Mouse (Mus musculus) stomach, embryonic 16.5 days (tissue): Measurements from ENCODE around the gene Sctr. TPM values are rescaled to one million over a fixed set of nuclear protein-coding genes. Genes with fewer than 3 reads are reported as not detected.

ENCODE experiments used
- ATAC-seq: fragments of 200-750 bp; cut with Nextera tagmentation; 2 replicates; pipeline ENCODE4 v1.8.0; 2017; ENCODE audit warnings: moderate number of reproducible peaks, moderate TSS enrichment; ENCODE audit not compliant: insufficient read depth, low FRiP score
- H3K27ac ChIP-seq: fragments of 300-500 bp; sonication (generic); 2 replicates; pipeline ENCODE4 v1.5.1; 2014; ENCODE audit warnings: low read length
- H3K27me3 ChIP-seq: fragments of 300-500 bp; sonication (generic); 2 replicates; pipeline ENCODE4 v1.6.1; 2014; ENCODE audit warnings: low read length, control low read depth, mixed read lengths; ENCODE audit not compliant: control insufficient read depth, insufficient read depth
- H3K36me3 ChIP-seq: fragments of 300-500 bp; sonication (generic); 2 replicates; pipeline ENCODE4 v1.6.1; 2014; ENCODE audit warnings: low read length; ENCODE audit not compliant: control insufficient read depth, insufficient read depth
- H3K4me1 ChIP-seq: fragments of 300-500 bp; sonication (generic); 2 replicates; pipeline ENCODE4 v1.6.1; 2014; ENCODE audit warnings: low read length, control low read depth, mixed read lengths; ENCODE audit not compliant: control insufficient read depth, insufficient read depth
- H3K4me2 ChIP-seq: fragments of 300-500 bp; sonication (generic); 2 replicates; pipeline ENCODE4 v1.6.1; 2014; ENCODE audit warnings: low read depth, low read length, mixed read lengths
- H3K4me3 ChIP-seq: fragments of 300-500 bp; sonication (generic); replicated peaks from 2 replicates; pipeline ENCODE4 v1.5.1; 2014; ENCODE audit warnings: mild to moderate bottlenecking, low read length
- H3K9ac ChIP-seq: fragments of 300-500 bp; sonication (generic); 2 replicates; pipeline ENCODE4 v1.6.1; 2014; ENCODE audit warnings: low read length
- H3K9me3 ChIP-seq: fragments of 300-500 bp; sonication (generic); replicated peaks from 2 replicates; pipeline ENCODE4 v1.6.1; 2016; ENCODE audit warnings: low read length, control low read depth; ENCODE audit not compliant: control insufficient read depth
- WGBS: fragments of 180-500 bp; shearing (Covaris S2); extraction: QIAGEN DNeasy Blood & Tissue Kit; methylation state at CpG from one replicate; pipeline ENCODE4 v1.1.7; 2014; 5-methylcytosine and 5-hydroxymethylcytosine counted together
- polyA plus RNA-seq: library from polyadenylated mRNA; unstranded; fragments of >200 nt; fragmentation: Nextera tagmentation; extraction: Ambion mirVana; gene quantifications from 2 replicates; pipeline ENCODE4 v1.2.1, GENCODE M21; 2015

The Sctr gene
- polyA plus RNA-seq, 1 experiment from 2014 or later = 1.7 TPM

- H3K4me2 ChIP-seq = no peak overlapping the region
Measured at GRCm38 (mm10) chr1:120071133-120071532, 64.4 kb downstream of the Sctr start.

DNA sequence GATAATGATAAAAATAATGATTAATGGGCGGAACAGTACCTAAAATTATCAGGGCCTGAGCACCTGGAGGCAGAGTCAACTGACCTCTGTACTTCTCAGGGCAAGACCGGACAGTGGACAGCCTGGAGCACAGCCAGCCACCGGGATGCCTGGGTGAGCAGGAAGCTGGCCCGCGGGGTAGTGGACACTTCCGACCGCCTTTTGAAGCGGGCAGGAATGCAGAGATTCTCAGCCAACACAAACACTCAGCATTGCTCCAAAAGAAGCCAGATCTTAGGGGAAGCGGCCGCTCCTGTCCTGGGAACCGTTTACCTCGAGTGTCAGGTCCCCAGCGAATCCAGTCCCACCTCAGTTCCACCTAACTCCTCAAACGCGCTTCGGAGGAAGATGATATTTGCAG is 66.2 kb downstream of the Sctr start:
- peaks cover 22% of the 10 kb centered on the region for H3K4me1 ChIP-seq
- 9% methylated on average over 16 of the region's 16 CpGs for WGBS
- H3K27me3 ChIP-seq = peaks cover 6% of the 10 kb centered on the region; the same call in 1 of the 2 replicates
- H3K4me3 ChIP-seq = peak overlapping the region; percentile 46
- no peak for ATAC-seq
- no peak overlapping the region for H3K27ac ChIP-seq
- no peaks in the 10 kb centered on the region for H3K9me3 ChIP-seq
- H3K9ac ChIP-seq = peak overlapping the region; percentile 61
- no peaks in the 10 kb centered on the region for H3K36me3 ChIP-seq
- H3K4me2 ChIP-seq = peak overlapping the region; percentile 78

More at GRCm38 (mm10) chr1:120071133-120071532, 64.4 kb downstream of the Sctr start:
- no peak overlapping the region for H3K4me3 ChIP-seq
- no peak for ATAC-seq
- H3K4me1 ChIP-seq = peaks cover 22% of the 10 kb centered on the region
- no peak overlapping the region for H3K27ac ChIP-seq
- peaks cover 6% of the 10 kb centered on the region; the same call in 1 of the 2 replicates for H3K27me3 ChIP-seq
- H3K36me3 ChIP-seq = no peaks in the 10 kb centered on the region
- no peaks in the 10 kb centered on the region for H3K9me3 ChIP-seq
- no peak overlapping the region for H3K9ac ChIP-seq
- WGBS = 82% methylated on average over 4 of the region's 4 CpGs

GRCm38 (mm10) chr1:120073519-120074306 is 67.0 kb downstream of the Sctr start, which contains the start of gene Tmem37:
Gene Tmem37, minus strand, starts transcription at chr1:120074074.
- Histone ChIP-seq H3K9ac (peak within 1 kb of the TSS; percentile 61), H3K27me3 (peaks cover 6% of the 10 kb centered on the region; the same call in 1 of the 2 replicates), H3K4me1 (peaks cover 22% of the 10 kb centered on the region), H3K4me2 (peak within 1 kb of the TSS; percentile 78), H3K36me3 (no peaks in the 10 kb centered on the region), H3K27ac (no peak within 1 kb of the TSS), H3K4me3 (peak within 1 kb of the TSS; percentile 46), H3K9me3 (no peaks in the 10 kb centered on the region)
- 3% methylated on average over 40 of the region's 40 CpGs for WGBS
- ATAC-seq = peak; percentile 82

GRCm38 (mm10) chr1:120074307-120074702 is 67.6 kb downstream of the Sctr start:
- peaks cover 6% of the 10 kb centered on the region; the same call in 1 of the 2 replicates for H3K27me3 ChIP-seq
- H3K4me3 ChIP-seq = 0 out of 2 replicates have a peak overlapping the region, but pooled peaks have one; percentile 46
- no peak overlapping the region for H3K9ac ChIP-seq
- H3K4me2 ChIP-seq = peak overlapping the region; percentile 78; the same call in 1 of the 2 replicates
- ATAC-seq = peak; percentile 18; the same call in 1 of the 2 replicates
- no peaks in the 10 kb centered on the region for H3K36me3 ChIP-seq
- H3K9me3 ChIP-seq = no peaks in the 10 kb centered on the region
- 39% methylated on average over 4 of the region's 4 CpGs for WGBS
- no peak overlapping the region for H3K27ac ChIP-seq
- peaks cover 22% of the 10 kb centered on the region for H3K4me1 ChIP-seq

DNA sequence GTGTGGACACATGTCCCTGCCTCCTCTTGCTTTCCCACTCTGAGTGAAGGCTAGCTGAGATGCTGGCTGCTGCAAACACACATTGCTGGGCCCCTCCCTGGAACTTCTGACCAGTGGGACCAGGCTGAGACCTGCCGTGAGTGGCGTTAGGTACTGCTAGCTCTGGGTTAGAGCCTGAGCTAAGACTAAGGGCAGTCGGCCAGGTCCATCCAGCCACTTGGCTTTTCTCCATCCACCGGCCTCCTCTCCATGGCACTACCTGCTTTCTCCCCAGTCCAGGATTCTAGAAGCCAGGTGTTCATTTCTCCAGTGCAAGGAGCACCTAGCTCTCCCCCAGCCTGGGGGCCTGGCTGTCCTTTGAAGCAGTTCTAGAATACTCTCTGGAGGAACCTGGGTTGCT is 68.2 kb downstream of the Sctr start:
- WGBS = 72% methylated on average over 4 of the region's 4 CpGs
- Histone ChIP-seq H3K9me3 (no peaks in the 10 kb centered on the region), H3K27me3 (peaks cover 6% of the 10 kb centered on the region; the same call in 1 of the 2 replicates), H3K27ac (no peak overlapping the region), H3K4me2 (no peak overlapping the region), H3K4me3 (no peak overlapping the region), H3K4me1 (peaks cover 22% of the 10 kb centered on the region), H3K36me3 (no peaks in the 10 kb centered on the region), H3K9ac (no peak overlapping the region)
- no peak for ATAC-seq

GRCm38 (mm10) chr1:120075507-120075906 is 68.8 kb downstream of the Sctr start:
- Histone ChIP-seq H3K36me3 (no peaks in the 10 kb centered on the region), H3K4me3 (no peak overlapping the region), H3K4me1 (peaks cover 22% of the 10 kb centered on the region), H3K9me3 (no peaks in the 10 kb centered on the region), H3K4me2 (no peak overlapping the region), H3K27ac (no peak overlapping the region), H3K27me3 (peaks cover 6% of the 10 kb centered on the region; the same call in 1 of the 2 replicates), H3K9ac (no peak overlapping the region)
- WGBS = 60% methylated on average over 5 of the region's 5 CpGs
- ATAC-seq = no peak

- Histone ChIP-seq H3K9me3 (no peaks in the 10 kb centered on the region), H3K27ac (no peak overlapping the region), H3K9ac (no peak overlapping the region), H3K27me3 (0 out of 2 replicates have a peak, but pooled peaks cover under 1% of the 10 kb centered on the region), H3K4me2 (no peak overlapping the region), H3K36me3 (no peaks in the 10 kb centered on the region), H3K4me1 (peaks cover 18% of the 10 kb centered on the region), H3K4me3 (no peak overlapping the region)
- 26% methylated on average over 9 of the region's 9 CpGs for WGBS
- no peak for ATAC-seq
Measured at GRCm38 (mm10) chr1:120077746-120078410, 71.2 kb downstream of the Sctr start.

- no peaks in the 10 kb centered on the region for H3K9me3 ChIP-seq
- ATAC-seq = no peak
- H3K4me1 ChIP-seq = peaks cover 12% of the 10 kb centered on the region
- no peak overlapping the region for H3K9ac ChIP-seq
- no peaks in the 10 kb centered on the region for H3K27me3 ChIP-seq
- H3K4me2 ChIP-seq = no peak overlapping the region
- H3K4me3 ChIP-seq = no peak overlapping the region
- H3K27ac ChIP-seq = no peak overlapping the region
- H3K36me3 ChIP-seq = no peaks in the 10 kb centered on the region
- WGBS = 94% methylated on average over 1 of the region's 1 CpGs
Measured at GRCm38 (mm10) chr1:120080632-120081031, 73.9 kb downstream of the Sctr start.
